Mouse (Mus musculus) midbrain, embryonic 12.5 days (tissue): ENCODE results near the gene Frrs1. TPM values are rescaled to one million over a fixed set of nuclear protein-coding genes. Genes with fewer than 3 reads are reported as not detected.

ENCODE experiments used
- ATAC-seq: fragments of 200-750 bp; cut with Nextera tagmentation; 2 replicates; pipeline ENCODE4 v1.8.0; 2017; ENCODE audit warnings: low read depth, moderate TSS enrichment, moderate library complexity; ENCODE audit not compliant: low FRiP score
- H3K27ac ChIP-seq: fragments of 300-500 bp; sonication (generic); replicated peaks from 2 replicates; pipeline ENCODE4 v1.5.1; 2016; ENCODE audit warnings: mild to moderate bottlenecking
- H3K27me3 ChIP-seq: fragments of 300-500 bp; sonication (generic); 2 replicates; pipeline ENCODE4 v1.6.1; 2016; ENCODE audit warnings: mild to moderate bottlenecking
- H3K36me3 ChIP-seq: fragments of 300-500 bp; sonication (generic); 2 replicates; pipeline ENCODE4 v1.6.1; 2016
- H3K4me1 ChIP-seq: fragments of 300-500 bp; sonication (generic); 2 replicates; pipeline ENCODE4 v1.6.1; 2016
- H3K4me2 ChIP-seq: fragments of 300-500 bp; sonication (generic); replicated peaks from 2 replicates; pipeline ENCODE4 v1.6.1; 2016; ENCODE audit warnings: mild to moderate bottlenecking, moderate library complexity
- H3K4me3 ChIP-seq: fragments of 300-500 bp; sonication (generic); 2 replicates; pipeline ENCODE4 v1.5.1; 2016; ENCODE audit warnings: mild to moderate bottlenecking
- H3K9ac ChIP-seq: fragments of 300-500 bp; sonication (generic); replicated peaks from 2 replicates; pipeline ENCODE4 v1.6.1; 2016; ENCODE audit warnings: mild to moderate bottlenecking, moderate library complexity
- H3K9me3 ChIP-seq: fragments of 300-500 bp; sonication (generic); 2 replicates; pipeline ENCODE4 v1.6.1; 2016; ENCODE audit warnings: mild to moderate bottlenecking
- WGBS: fragments of 180-500 bp; shearing (Covaris S2); methylation state at CpG from one replicate; pipeline ENCODE4 v1.1.7; 2016; 5-methylcytosine and 5-hydroxymethylcytosine counted together
- polyA plus RNA-seq: library from polyadenylated mRNA; unstranded; fragments of >200 nt; fragmentation: Nextera tagmentation; extraction: Ambion mirVana; gene quantifications from 2 replicates; pipeline ENCODE4 v1.2.1, GENCODE M21; 2016

Gene Frrs1
- polyA plus RNA-seq, 1 experiment from 2014 or later = 5.7 TPM

DNA sequence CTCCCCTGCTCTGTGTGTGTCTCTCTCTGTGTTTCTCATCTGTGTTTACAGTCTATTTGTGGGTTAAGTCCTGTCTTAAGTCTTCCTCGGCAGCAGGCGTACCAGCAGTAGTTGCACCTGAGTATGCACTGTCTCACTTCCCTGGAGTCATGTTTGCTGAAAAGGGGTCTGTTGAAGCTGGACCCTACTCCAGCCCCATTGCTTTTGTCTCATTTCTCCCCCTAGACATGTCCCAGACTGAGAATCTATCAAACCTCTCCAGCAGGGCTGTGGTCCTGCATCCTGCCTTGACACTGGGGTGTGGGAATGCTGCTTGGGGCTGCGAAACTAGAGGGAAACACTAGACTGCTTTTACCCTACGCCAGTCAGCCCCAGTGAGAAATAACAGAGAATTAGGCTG, 25.8 kb upstream of the Frrs1 start:
- no peaks in the 10 kb centered on the region for H3K27me3 ChIP-seq
- no peaks in the 10 kb centered on the region for H3K9me3 ChIP-seq
- no peaks in the 10 kb centered on the region for H3K36me3 ChIP-seq
- H3K4me2 ChIP-seq = no peak overlapping the region
- no peak overlapping the region for H3K4me3 ChIP-seq
- 88% methylated on average over 4 of the region's 4 CpGs for WGBS
- no peak for ATAC-seq
- no peak overlapping the region for H3K9ac ChIP-seq
- no peaks in the 10 kb centered on the region for H3K4me1 ChIP-seq
- no peak overlapping the region for H3K27ac ChIP-seq

- WGBS = 91% methylated on average over 6 of the region's 6 CpGs
- ATAC-seq = no peak
- H3K36me3 ChIP-seq = no peaks in the 10 kb centered on the region
These were observed 25.0 kb upstream of the Frrs1 start for GRCm38 (mm10) chr3:116834241-116834640.

GRCm38 (mm10) chr3:116835350-116835749, 23.9 kb upstream of the Frrs1 start:
- H3K27ac ChIP-seq = no peak overlapping the region
- 84% methylated on average over 4 of the region's 4 CpGs for WGBS
- no peak overlapping the region for H3K9ac ChIP-seq
- ATAC-seq = peak; percentile 2; the same call in 1 of the 2 replicates
- H3K9me3 ChIP-seq = no peaks in the 10 kb centered on the region
- no peak overlapping the region for H3K4me3 ChIP-seq
- no peaks in the 10 kb centered on the region for H3K4me1 ChIP-seq
- no peaks in the 10 kb centered on the region for H3K27me3 ChIP-seq
- H3K4me2 ChIP-seq = peak overlapping the region; percentile 61
- no peaks in the 10 kb centered on the region for H3K36me3 ChIP-seq

More at GRCm38 (mm10) chr3:116834241-116834640, 25.0 kb upstream of the Frrs1 start:
- Histone ChIP-seq H3K9me3 (no peaks in the 10 kb centered on the region), H3K27ac (no peak overlapping the region), H3K9ac (no peak overlapping the region), H3K4me1 (no peaks in the 10 kb centered on the region), H3K4me2 (no peak overlapping the region), H3K27me3 (no peaks in the 10 kb centered on the region), H3K4me3 (no peak overlapping the region)

- peak; percentile 80 for ATAC-seq
- no peak overlapping the region for H3K27ac ChIP-seq
- H3K36me3 ChIP-seq = no peaks in the 10 kb centered on the region
- WGBS = 24% methylated on average over 21 of the region's 21 CpGs
- no peaks in the 10 kb centered on the region for H3K9me3 ChIP-seq
- peak overlapping the region; percentile 61 for H3K4me2 ChIP-seq
- H3K4me1 ChIP-seq = no peaks in the 10 kb centered on the region
- H3K9ac ChIP-seq = peak overlapping the region; percentile 60
- peak overlapping the region; percentile 40 for H3K4me3 ChIP-seq
- H3K27me3 ChIP-seq = no peaks in the 10 kb centered on the region
These were observed 23.2 kb upstream of the Frrs1 start for GRCm38 (mm10) chr3:116835770-116836680.

DNA sequence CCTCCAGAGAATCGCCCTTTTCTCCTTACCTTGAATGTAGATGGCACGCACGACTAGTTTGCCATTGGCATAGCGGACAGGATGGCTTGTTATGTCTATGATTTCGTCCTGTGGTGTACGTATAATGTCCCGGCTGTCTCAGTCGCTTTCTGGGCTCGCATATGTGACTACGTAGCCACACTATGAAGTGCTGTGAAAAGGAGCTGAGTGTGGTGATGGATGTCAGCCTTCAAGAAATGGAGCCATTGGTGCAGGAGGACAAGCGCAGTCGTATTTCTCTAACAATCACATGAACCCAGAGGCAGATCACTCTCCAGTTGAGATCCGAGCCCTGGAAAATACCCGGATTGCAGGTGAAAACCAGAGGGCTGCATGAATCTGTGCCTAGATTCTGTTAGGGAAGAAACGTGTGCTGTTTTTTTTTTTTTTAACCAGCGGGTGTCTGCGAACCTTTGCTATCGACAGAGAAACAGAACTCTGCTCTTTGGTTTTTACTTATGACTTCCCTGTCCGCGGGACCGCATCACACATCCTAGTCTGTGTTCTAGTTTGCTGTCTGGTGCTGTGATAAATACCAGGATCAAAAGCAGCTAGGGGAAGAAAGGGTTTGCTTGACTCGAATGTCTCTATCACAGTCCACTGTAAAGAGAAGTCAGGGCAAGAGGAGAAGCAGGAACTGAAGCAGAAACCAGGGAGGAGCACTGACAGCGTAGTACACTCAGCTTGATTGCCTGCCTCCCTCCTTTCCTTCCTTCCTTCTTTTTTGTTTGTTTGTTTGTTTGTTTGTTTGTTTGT, 22.4 kb upstream of the Frrs1 start:
- Histone ChIP-seq H3K4me2 (no peak overlapping the region), H3K36me3 (no peaks in the 10 kb centered on the region), H3K4me3 (no peak overlapping the region), H3K9ac (no peak overlapping the region), H3K4me1 (no peaks in the 10 kb centered on the region), H3K27ac (no peak overlapping the region), H3K9me3 (no peaks in the 10 kb centered on the region), H3K27me3 (no peaks in the 10 kb centered on the region)
- 82% methylated on average over 23 of the region's 23 CpGs for WGBS
- 0 out of 2 replicates have a peak, but pooled peaks have one; percentile 1 for ATAC-seq

DNA sequence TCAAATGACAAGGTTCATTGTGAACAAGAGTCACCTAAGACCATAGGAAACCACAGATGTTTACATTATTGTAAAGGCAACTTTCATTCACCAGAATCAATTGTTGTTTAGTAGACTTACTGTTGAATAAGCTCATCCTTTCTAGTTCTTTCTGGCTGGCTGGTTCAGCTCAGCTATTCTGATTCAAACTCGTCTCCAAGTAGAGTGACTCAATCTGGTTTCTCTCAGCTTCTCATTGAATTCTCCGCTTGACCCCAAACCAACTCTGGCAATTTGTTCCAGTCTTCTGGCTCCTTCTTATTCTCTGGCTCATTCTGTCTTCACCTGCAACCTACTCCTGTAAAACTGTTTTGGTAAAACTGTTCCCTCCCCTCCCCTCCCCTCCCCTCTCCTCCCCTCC, 18.0 kb upstream of the Frrs1 start:
- no peak for ATAC-seq
- no peaks in the 10 kb centered on the region for H3K36me3 ChIP-seq
- no peaks in the 10 kb centered on the region for H3K9me3 ChIP-seq
- H3K4me2 ChIP-seq = no peak overlapping the region
- H3K9ac ChIP-seq = no peak overlapping the region
- no peak overlapping the region for H3K27ac ChIP-seq
- WGBS = 81% methylated on average over 2 of the region's 2 CpGs
- no peaks in the 10 kb centered on the region for H3K27me3 ChIP-seq
- H3K4me3 ChIP-seq = no peak overlapping the region
- H3K4me1 ChIP-seq = no peaks in the 10 kb centered on the region

DNA sequence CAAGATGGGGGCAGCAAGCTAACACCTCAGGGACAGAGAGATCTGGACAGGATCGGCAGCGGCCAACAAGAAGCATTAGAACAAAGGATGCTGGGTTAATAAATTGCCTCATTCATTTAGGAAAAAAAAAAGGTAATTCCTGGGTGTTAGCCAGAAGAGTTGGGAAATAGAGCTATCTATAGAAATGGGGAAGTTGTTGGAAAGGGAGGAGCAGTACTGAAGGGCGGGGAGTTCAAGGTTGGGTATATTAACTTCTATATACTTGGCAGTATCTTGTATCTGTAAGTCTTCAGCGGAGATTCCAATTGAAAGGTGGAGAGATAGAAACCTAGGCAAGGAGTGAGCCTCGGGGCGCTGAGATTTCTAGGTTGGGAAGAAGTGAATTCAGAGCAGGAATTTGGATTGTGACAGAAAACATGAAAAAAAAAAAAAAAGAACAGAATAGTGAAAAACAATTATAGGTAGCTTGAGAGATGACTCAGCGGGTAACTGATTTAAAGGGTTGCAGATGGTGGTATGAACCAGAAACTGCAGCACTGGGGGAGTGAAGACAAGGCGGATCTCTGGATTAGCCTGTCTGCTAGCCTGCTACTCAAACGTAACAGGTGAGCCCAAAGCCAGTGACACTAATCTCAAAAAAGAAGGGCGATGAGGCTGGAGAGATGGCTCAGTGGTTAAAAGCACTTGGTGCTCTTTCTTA, 14.2 kb upstream of the Frrs1 start:
- Histone ChIP-seq H3K27ac (no peak overlapping the region), H3K27me3 (no peaks in the 10 kb centered on the region), H3K36me3 (no peaks in the 10 kb centered on the region), H3K4me3 (no peak overlapping the region), H3K4me1 (no peaks in the 10 kb centered on the region), H3K9me3 (no peaks in the 10 kb centered on the region), H3K4me2 (no peak overlapping the region), H3K9ac (no peak overlapping the region)
- ATAC-seq = no peak
- WGBS = 87% methylated on average over 10 of the region's 10 CpGs

DNA sequence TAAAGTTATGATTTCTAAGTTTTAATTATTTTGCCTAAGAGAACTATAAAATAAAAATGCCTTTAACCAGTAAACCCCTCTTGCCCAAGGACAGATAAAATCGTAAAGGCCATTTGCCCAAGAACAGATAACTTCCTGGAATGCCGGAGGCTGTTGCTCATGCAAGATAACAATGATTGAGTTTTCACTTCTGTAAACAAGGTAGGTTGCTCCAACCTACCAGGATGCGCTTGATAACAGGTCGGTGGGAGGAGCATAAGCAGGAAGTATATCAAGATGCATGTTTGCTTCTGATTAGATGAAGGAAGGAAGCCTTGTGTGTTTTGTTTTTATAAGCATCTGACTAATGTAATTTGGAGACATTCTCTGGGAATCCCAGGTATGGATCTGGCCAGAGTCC, 13.2 kb upstream of the Frrs1 start:
- Histone ChIP-seq H3K4me3 (no peak overlapping the region), H3K4me2 (no peak overlapping the region), H3K9ac (no peak overlapping the region), H3K9me3 (no peaks in the 10 kb centered on the region), H3K4me1 (no peaks in the 10 kb centered on the region), H3K27me3 (no peaks in the 10 kb centered on the region), H3K36me3 (no peaks in the 10 kb centered on the region), H3K27ac (no peak overlapping the region)
- 85% methylated on average over 4 of the region's 4 CpGs for WGBS
- ATAC-seq = no peak

DNA sequence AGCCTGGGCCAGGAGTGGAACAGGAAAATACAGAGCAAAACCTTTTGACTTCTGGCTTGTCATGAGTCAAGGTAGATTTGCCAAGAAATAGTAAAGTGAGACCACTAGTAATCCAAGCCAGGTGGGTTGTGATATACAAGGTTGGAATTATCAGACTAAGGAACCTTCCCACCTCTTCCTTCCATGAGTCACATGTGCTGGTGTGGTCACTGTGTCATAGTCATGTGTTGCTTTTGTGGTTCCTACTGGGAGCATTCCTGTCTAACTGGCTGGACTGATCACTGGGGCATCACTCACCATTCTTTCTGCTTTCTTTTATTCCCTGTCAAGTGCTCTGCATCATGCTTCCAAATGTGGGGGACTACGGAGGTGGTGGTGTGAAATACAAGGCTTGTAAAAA, 11.2 kb upstream of the Frrs1 start:
- Histone ChIP-seq H3K4me1 (no peaks in the 10 kb centered on the region), H3K36me3 (no peaks in the 10 kb centered on the region), H3K4me3 (no peak overlapping the region), H3K4me2 (no peak overlapping the region), H3K27ac (no peak overlapping the region), H3K27me3 (no peaks in the 10 kb centered on the region), H3K9me3 (no peaks in the 10 kb centered on the region), H3K9ac (no peak overlapping the region)
- 96% methylated on average over 1 of the region's 1 CpGs for WGBS
- no peak for ATAC-seq

GRCm38 (mm10) chr3:116848936-116849335, 10.3 kb upstream of the Frrs1 start:
- no peaks in the 10 kb centered on the region for H3K4me1 ChIP-seq
- WGBS = 90% methylated on average over 4 of the region's 4 CpGs
- no peaks in the 10 kb centered on the region for H3K27me3 ChIP-seq
- H3K36me3 ChIP-seq = no peaks in the 10 kb centered on the region
- no peak overlapping the region for H3K27ac ChIP-seq
- H3K9me3 ChIP-seq = no peaks in the 10 kb centered on the region
- no peak overlapping the region for H3K4me3 ChIP-seq
- no peak overlapping the region for H3K9ac ChIP-seq
- no peak overlapping the region for H3K4me2 ChIP-seq
- ATAC-seq = no peak

- Histone ChIP-seq H3K27me3 (no peaks in the 10 kb centered on the region), H3K9me3 (no peaks in the 10 kb centered on the region), H3K4me2 (no peak overlapping the region), H3K4me3 (no peak overlapping the region), H3K36me3 (no peaks in the 10 kb centered on the region), H3K4me1 (no peaks in the 10 kb centered on the region), H3K9ac (no peak overlapping the region), H3K27ac (no peak overlapping the region)
- 97% methylated on average over 1 of the region's 1 CpGs for WGBS
- ATAC-seq = no peak
These were observed 8.9 kb upstream of the Frrs1 start for GRCm38 (mm10) chr3:116850376-116850775.

- no peak overlapping the region for H3K9ac ChIP-seq
- H3K4me1 ChIP-seq = no peaks in the 10 kb centered on the region
- ATAC-seq = no peak
- no peaks in the 10 kb centered on the region for H3K36me3 ChIP-seq
- no peak overlapping the region for H3K27ac ChIP-seq
- no peaks in the 10 kb centered on the region for H3K9me3 ChIP-seq
- 89% methylated on average over 3 of the region's 3 CpGs for WGBS
- no peaks in the 10 kb centered on the region for H3K27me3 ChIP-seq
- no peak overlapping the region for H3K4me2 ChIP-seq
- no peak overlapping the region for H3K4me3 ChIP-seq
These were observed 6.8 kb upstream of the Frrs1 start for GRCm38 (mm10) chr3:116852421-116852820.
